ENCODE assay signal across 17 mouse cellular contexts in genomic region chr2:36184876-36185275, GRCm38 (mm10). TPM values are rescaled to one million over a fixed set of nuclear protein-coding genes. Genes with fewer than 3 reads are reported as not detected.
DNase-seq lines count a peak whose midpoint lies in the region; ATAC-seq and TF ChIP-seq lines count a peak whose summit lies in the region.
"Had no signal": no experiment of that assay in that cellular context is flagged by ENCODE, and none has a peak within 500 bp of the region (broad histone marks: within the 10 kb centered on the region; RNA-seq: fewer than 3 reads in every experiment).

No protein-coding gene starts in this region.

- 58% methylated on average over 6 of the region's 6 CpGs for WGBS in hindbrain, embryonic 16.5 days
- WGBS in hindbrain, embryonic 11.5 days, result 82% methylated on average over 6 of the region's 6 CpGs

- DNase-seq in hindbrain, embryonic 11.5 days (ENCODE audit: low spot score), result no peak
- DNase-seq in left cerebral cortex, adult 2 months (ENCODE audit: extremely low spot score in 1 of 2, low spot score in 2 of 2), result no peak
- no peak for DNase-seq in left cerebral cortex, adult 9 months (ENCODE audit: low spot score in 2 of 2)
- DNase-seq in right cerebral cortex, postnatal 10 days (ENCODE audit: low spot score in 2 of 2), result peak; percentile 58 to 59
- no peak for DNase-seq in right cerebral cortex, postnatal 25 days
- no peak for DNase-seq in adrenal gland, adult 8-10 months
- DNase-seq: cerebellum, adult 2 months; gastrocnemius, adult 2 months; layer of hippocampus, adult 9-11 months; thymus, postnatal 36 days had no signal

- no peaks in the 10 kb centered on the region for H3K9me3 ChIP-seq in hindbrain, embryonic 16.5 days (ENCODE audit: control insufficient read depth, low read length)
- no peaks in the 10 kb centered on the region for H3K9me3 ChIP-seq in hindbrain, embryonic 11.5 days (ENCODE audit: control insufficient read depth, low read length)
- H3K9me3 ChIP-seq: forebrain, embryonic 12.5 days; limb, embryonic 13.5 days; megakaryocyte, embryonic 14.5 days had no signal

- no peaks in the 10 kb centered on the region; the same call in 1 of the 2 replicates for H3K4me1 ChIP-seq in hindbrain, embryonic 16.5 days (ENCODE audit: control insufficient read depth, insufficient read depth, low read depth, low read length)
- no peaks in the 10 kb centered on the region for H3K4me1 ChIP-seq in hindbrain, embryonic 11.5 days (replicated peaks; ENCODE audit: control insufficient read depth, insufficient read depth, low read length)
- H3K4me1 ChIP-seq: forebrain, embryonic 12.5 days; limb, embryonic 13.5 days had no signal

- H3K4me2 ChIP-seq in hindbrain, embryonic 16.5 days (ENCODE audit: low read length), result no peak overlapping the region
- H3K4me2 ChIP-seq in hindbrain, embryonic 11.5 days (replicated peaks; ENCODE audit: low read depth, low read length), result no peak overlapping the region
- H3K4me2 ChIP-seq: forebrain, embryonic 12.5 days; hindbrain, embryonic 14.5 days; limb, embryonic 13.5 days had no signal

- peak overlapping the region; percentile 14; the same call in 1 of the 2 replicates for H3K27ac ChIP-seq in hindbrain, embryonic 16.5 days (ENCODE audit: low read depth, low read length)
- no peak overlapping the region for H3K27ac ChIP-seq in hindbrain, embryonic 11.5 days (ENCODE audit: low read depth, low read length)
- H3K27ac ChIP-seq in left cerebral cortex, adult 2 months, result peak overlapping the region; percentile 53; the same call in 1 of the 2 replicates
- H3K27ac ChIP-seq: forebrain, embryonic 12.5 days; gastrocnemius, adult 2 months; hindbrain, embryonic 14.5 days; limb, embryonic 13.5 days had no signal

- peak; percentile 59 for ATAC-seq in hindbrain, embryonic 16.5 days
- no peak for ATAC-seq in hindbrain, embryonic 11.5 days (ENCODE audit: low FRiP score)
- ATAC-seq in megakaryocyte-erythroid progenitor cell, adult 5-6 weeks (replicated peaks; ENCODE audit: low FRiP score, low TSS enrichment, poor library complexity, severe bottlenecking), result no peak
- ATAC-seq: activated CD4-positive, CD25-positive, alpha-beta regulatory T cell, adult 4 months had no signal

- no peaks in the 10 kb centered on the region for H3K27me3 ChIP-seq in hindbrain, embryonic 16.5 days (replicated peaks; ENCODE audit: control insufficient read depth, insufficient read depth, low read length)
- H3K27me3 ChIP-seq in hindbrain, embryonic 11.5 days (ENCODE audit: control insufficient read depth, insufficient read depth, low read length), result no peaks in the 10 kb centered on the region
- H3K27me3 ChIP-seq: forebrain, embryonic 12.5 days; limb, embryonic 13.5 days; megakaryocyte, embryonic 14.5 days had no signal

- intact Hi-C loops in left cerebral cortex, adult 2 months (cut with DNase I), result no loop called here

- H3K36me3 ChIP-seq in hindbrain, embryonic 16.5 days (ENCODE audit: control insufficient read depth, insufficient read depth, low read length), result no peaks in the 10 kb centered on the region
- no peaks in the 10 kb centered on the region for H3K36me3 ChIP-seq in hindbrain, embryonic 11.5 days (ENCODE audit: control insufficient read depth, insufficient read depth, low read length)
- H3K36me3 ChIP-seq: forebrain, embryonic 12.5 days had no signal

- no peak for TF ChIP-seq CTCF in left cerebral cortex, adult 2 months (IDR thresholded peaks at IDR 0.05)

- H3K9ac ChIP-seq in hindbrain, embryonic 16.5 days (ENCODE audit: low read depth, low read length), result no peak overlapping the region
- H3K9ac ChIP-seq in hindbrain, embryonic 11.5 days (ENCODE audit: low read depth, low read length), result no peak overlapping the region
- H3K9ac ChIP-seq: forebrain, embryonic 12.5 days; hindbrain, embryonic 14.5 days; limb, embryonic 13.5 days had no signal

- no peak overlapping the region for H3K4me3 ChIP-seq in hindbrain, embryonic 16.5 days (ENCODE audit: low read length)
- H3K4me3 ChIP-seq in hindbrain, embryonic 11.5 days (ENCODE audit: low read depth, low read length), result no peak overlapping the region
- H3K4me3 ChIP-seq in left cerebral cortex, adult 2 months, result no peak overlapping the region
- H3K4me3 ChIP-seq: forebrain, embryonic 12.5 days; gastrocnemius, adult 2 months; limb, embryonic 13.5 days; megakaryocyte, embryonic 14.5 days had no signal

RNA-seq across cellular contexts. Expression of gene Ptgs1, which starts 45.4 kb away (rescaled TPM):
- polyA plus RNA-seq in hindbrain, embryonic 16.5 days (2015; fragmentation: Nextera tagmentation; extraction: Ambion mirVana), result 6.6 and 6.8 TPM in 2 replicates
- 4.2 and 5.6 TPM in 2 replicates for polyA plus RNA-seq in hindbrain, embryonic 11.5 days (2014; fragmentation: Nextera tagmentation; extraction: Ambion mirVana)
- total RNA-seq in left cerebral cortex, adult 2 months (2021), result 10 to 100 TPM; 16.9 to 21.3 TPM
- 1.2 and 8.5 TPM in 2 replicates for total RNA-seq in megakaryocyte-erythroid progenitor cell, adult 5-6 weeks (2014; fragmentation: Nextera tagmentation)
- 0.47 and 9.1 TPM in 2 replicates for total RNA-seq in megakaryocyte-erythroid progenitor cell, adult 5-6 weeks (2017)
- 10 to 100 TPM; 13.6 to 28.0 (median 17.8) TPM for total RNA-seq in adrenal gland, adult 8-10 months (2022)

RNA-seq across cellular contexts. Expression of gene Rbm18, which starts 48.3 kb away (rescaled TPM):
- polyA plus RNA-seq in hindbrain, embryonic 16.5 days (2015; fragmentation: Nextera tagmentation; extraction: Ambion mirVana), result 114 and 117 TPM in 2 replicates
- 121 and 131 TPM in 2 replicates for polyA plus RNA-seq in hindbrain, embryonic 11.5 days (2014; fragmentation: Nextera tagmentation; extraction: Ambion mirVana)
- total RNA-seq in left cerebral cortex, adult 2 months (2021), result 10 to 100 TPM; 47.9 to 48.9 TPM
- 16.6 and 17.7 TPM in 2 replicates for total RNA-seq in megakaryocyte-erythroid progenitor cell, adult 5-6 weeks (2014; fragmentation: Nextera tagmentation)
- 19.1 and 25.0 TPM in 2 replicates for total RNA-seq in megakaryocyte-erythroid progenitor cell, adult 5-6 weeks (2017)
- total RNA-seq in adrenal gland, adult 8-10 months (2022), result 10 to 100 TPM; 26.7 to 32.6 (median 29.8) TPM

RNA-seq across cellular contexts. Expression of gene Mrrf, which starts 48.7 kb away (rescaled TPM):
- polyA plus RNA-seq in hindbrain, embryonic 16.5 days (2015; fragmentation: Nextera tagmentation; extraction: Ambion mirVana), result 26.6 and 26.7 TPM in 2 replicates
- polyA plus RNA-seq in hindbrain, embryonic 11.5 days (2014; fragmentation: Nextera tagmentation; extraction: Ambion mirVana), result 29.7 and 35.9 TPM in 2 replicates
- 10 to 100 TPM; 14.6 to 18.7 TPM for total RNA-seq in left cerebral cortex, adult 2 months (2021)
- total RNA-seq in megakaryocyte-erythroid progenitor cell, adult 5-6 weeks (2014; fragmentation: Nextera tagmentation), result 22.5 and 23.4 TPM in 2 replicates
- 31.1 and 85.3 TPM in 2 replicates for total RNA-seq in megakaryocyte-erythroid progenitor cell, adult 5-6 weeks (2017)
- 10 to 100 TPM; 22.1 to 29.7 (median 26.0) TPM for total RNA-seq in adrenal gland, adult 8-10 months (2022)

Comparison
In these comparisons a context has a peak if more than half of its experiments do, and no peak if none do; other contexts are left out.
1. DNase-seq: peak in right cerebral cortex, postnatal 10 days (2 of 2); none in hindbrain, embryonic 11.5 days (single experiment), left cerebral cortex, adult 2 months (0 of 2), left cerebral cortex, adult 9 months (0 of 2), right cerebral cortex, postnatal 25 days (single experiment) and adrenal gland, adult 8-10 months (single experiment).